Mouse (Mus musculus): Measurements from ENCODE around the gene Zbtb17.
A peak's percentile ranks its signal among the peaks of the same experiment; 100 is the strongest.

Zbtb17 gene

DNA sequence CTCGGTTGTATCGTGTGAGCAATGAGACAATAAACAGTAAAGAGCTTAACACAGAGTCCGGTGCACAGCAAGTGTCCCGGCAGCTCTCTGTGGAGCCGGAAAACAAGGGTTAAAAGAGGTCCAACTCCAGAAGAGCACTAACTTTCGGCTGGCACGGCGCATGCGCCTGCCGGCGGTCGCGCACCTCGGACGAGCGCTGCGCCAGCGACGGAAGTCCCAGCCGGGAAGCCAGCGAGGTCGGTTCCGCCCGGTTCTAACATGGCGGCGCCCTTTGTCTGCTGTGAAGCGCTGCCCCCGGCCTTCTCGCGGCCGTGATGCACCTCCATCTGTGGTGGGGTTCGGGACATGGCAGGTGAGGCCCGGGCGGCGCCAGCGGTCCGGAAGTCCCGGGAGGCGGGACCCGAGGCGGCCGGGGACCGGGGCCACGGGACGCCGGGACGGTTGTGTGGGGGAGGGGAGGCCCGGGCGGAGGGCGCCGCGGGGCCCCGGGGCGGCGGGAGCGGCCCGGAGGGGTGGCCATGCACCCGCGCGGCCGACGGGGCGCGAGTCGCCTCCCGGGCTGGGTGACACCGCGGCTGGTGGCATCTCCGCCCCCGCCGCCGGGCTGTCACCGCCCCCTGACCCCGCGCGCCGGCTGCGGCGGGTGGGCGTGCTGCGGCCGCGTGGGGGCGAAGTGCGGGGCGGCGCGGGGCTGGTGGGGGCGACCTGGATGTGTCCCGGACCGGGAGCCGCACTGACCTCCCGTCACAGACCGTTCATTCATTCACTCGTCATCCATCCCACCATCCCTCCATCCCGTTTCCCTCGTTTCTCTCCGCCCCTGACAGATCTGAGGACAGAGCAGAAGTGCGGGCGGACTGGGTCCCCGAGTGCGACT lies at the start of gene Zbtb17:
Gene Zbtb17 (plus strand): TSS at position 204 of the 877 bp plus-strand sequence.
- DNase-seq (ENCODE audit: low spot score in 2 of 2), result peak; percentile 72 to 80

DNA sequence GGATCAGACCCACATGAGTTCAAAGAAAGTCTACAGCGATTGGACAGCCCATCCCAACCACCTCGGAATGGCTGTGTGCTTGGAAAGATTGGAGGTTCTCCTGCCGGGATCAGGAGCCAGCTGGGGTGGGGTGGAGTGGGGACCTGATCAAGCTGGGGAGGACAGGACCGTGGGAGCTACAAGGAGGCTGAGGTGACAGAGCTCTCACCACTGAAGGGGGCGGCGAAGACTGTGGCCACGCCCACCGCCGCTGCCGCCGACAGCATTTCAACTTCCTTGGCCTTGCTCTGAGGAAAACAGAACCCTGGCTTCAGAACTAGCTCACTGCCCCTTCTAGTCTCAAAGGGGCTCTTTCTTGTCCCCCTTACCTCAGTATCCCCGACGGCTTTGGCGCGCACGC lies 49.7 kb upstream of the Zbtb17 start:
- DNase-seq (ENCODE audit: low spot score in 2 of 2), result no peak

DNA sequence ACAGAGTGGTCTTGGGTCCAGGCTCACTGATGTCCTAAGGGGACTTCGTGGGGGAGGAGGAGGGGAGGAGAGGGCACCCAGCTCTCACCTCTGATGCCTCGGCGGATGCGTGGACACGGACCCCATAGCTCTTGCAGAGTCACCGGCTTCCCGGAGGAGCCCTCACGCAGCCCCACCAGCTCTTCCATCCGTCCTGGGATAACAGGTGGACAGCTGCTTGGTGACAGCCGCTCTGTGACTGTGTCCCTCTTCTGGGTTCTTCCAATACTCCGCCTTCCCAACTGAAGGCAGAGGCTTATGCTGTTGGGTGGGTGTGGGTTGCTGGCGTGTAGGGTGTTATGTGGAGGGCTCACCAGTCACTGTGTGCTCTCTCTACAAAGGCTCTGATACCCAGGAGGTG lies 46.6 kb upstream of the Zbtb17 start:
- no peak for DNase-seq (ENCODE audit: low spot score in 2 of 2)

DNA sequence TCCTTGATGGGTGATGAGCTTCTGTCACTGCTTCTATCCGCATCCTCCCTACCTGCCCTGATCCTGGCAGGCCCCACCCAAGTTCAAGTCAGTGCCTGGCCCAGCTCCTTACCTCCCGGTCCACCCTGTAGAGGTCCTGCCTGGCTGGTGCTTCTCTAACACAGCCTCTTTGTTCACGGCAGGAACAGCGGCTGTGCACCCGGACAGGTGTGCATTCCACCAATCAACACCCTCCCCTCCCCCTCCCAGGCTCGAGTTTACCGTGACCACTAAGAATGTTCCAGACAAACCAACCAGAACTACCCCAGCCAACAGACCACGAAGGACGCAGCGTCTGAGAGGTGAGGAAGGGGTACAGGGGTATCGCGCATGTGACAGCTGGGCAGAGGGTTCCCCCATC lies 45.9 kb upstream of the Zbtb17 start, which contains the start of gene Clcnka:
Gene Clcnka (minus strand): TSS at position 180 of the 400 bp plus-strand sequence.
- no peak for DNase-seq (ENCODE audit: low spot score in 2 of 2)

DNA sequence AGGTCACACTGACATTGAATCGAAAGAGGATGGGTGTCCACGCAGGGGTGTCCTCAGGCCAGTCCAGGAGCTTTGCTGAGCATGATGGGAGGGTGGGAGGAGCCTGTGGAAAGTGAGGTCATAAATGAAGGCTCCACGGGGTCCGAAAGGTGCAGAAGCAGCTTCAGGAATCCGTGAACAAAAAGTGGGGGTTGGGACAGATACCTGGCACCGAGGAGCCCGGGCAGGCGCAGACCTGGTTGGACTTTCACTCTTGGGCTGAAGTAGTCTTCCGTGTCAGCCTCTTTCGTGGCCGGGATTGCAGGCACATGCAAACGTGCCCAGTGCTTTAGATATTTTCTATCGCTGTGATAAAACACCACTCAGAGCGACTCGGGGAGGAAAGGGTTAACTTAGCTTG lies 44.3 kb upstream of the Zbtb17 start:
- DNase-seq (ENCODE audit: low spot score in 2 of 2), result no peak

DNA sequence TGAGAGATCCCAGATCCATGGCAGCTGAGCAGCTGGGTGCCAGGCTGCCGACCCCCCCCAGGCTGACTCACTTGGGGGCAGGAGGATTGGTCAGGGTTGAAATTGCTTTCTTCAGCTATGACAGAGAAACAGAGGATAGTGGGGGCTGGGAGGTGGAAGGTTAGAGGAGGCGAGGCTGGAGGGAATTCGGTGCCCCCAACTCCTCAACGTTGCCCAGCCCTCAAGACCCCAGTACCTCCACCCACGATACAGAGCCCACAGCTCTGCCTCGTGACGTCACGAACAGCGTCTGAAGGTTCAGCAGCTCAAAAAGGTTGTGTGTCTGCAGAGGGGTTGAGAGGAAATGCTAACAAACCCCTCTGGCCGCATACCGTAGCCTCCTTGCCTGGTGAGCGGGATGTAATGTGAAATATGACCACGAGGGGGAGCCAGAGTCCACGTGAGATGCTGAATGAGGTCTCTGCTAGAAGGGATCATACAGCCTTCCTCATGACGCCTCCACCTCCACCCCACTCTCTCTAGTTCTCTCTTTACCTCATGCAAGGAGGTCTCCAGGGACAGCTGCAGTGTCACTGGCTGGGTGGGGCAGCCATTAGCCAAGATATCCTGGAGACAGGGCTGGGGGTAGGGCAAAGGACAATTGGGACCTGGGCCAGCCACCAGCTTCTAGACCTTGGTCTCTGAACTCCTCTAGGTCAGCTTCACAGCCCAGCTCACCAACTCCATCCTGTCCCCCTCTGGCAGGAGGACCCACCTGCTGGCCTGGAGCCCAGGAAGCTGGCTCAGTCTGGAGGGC lies 39.7 kb upstream of the Zbtb17 start:
- DNase-seq (ENCODE audit: low spot score in 2 of 2), result peak; percentile 94 to 95

DNA sequence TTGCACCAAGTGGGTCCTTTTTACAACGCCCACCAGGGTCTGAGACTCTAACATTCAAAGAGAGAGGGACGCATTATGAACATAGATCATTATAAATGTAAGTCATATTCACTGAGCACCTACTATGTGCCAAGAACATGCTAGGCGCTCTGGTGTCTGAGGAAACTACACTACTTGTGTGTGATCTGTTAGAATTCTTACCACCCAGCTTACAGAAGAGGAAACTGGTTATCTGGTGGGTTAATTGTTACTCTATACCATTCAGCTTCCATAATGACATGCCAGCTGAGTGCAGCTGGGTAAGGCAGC lies 39.2 kb upstream of the Zbtb17 start:
- DNase-seq (ENCODE audit: low spot score in 2 of 2), result no peak

DNA sequence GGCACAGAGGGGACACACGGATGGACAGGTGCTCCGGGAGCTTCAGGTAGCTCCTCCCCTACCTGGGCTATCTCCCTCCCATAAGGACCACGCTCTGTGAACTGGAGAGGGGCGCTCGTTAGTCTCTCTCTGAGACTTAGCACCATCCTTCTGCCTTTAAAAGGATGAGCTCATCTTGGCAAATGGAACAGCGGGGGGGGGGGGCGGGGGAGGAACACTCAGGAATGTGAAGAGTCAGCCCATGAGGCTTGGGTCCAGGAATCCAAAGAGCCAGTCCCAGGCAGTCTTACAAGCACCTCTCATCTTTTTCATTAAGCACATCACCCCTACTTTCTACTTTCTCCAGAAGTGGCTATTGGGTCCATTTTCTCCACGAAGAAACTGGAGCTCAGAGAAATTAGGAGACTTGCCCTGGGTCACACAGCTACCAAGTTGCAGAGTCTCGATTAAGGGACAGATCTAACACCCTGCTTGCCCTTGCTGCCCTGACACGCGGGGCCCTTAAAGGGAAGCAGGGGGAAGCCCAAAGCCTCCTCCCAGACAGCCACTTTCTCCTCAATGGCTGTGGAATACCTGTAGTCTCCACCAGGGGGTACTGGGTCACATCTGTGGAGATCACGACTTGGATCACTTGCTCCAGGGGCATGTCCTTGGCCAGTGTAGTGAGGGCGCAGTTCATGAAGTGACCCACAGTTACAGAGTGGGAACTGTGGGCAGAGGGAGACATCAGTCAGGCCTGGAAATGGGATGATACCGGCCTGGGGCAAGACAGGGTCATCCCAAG lies 37.7 kb upstream of the Zbtb17 start:
- DNase-seq (ENCODE audit: low spot score in 2 of 2), result no peak

DNA sequence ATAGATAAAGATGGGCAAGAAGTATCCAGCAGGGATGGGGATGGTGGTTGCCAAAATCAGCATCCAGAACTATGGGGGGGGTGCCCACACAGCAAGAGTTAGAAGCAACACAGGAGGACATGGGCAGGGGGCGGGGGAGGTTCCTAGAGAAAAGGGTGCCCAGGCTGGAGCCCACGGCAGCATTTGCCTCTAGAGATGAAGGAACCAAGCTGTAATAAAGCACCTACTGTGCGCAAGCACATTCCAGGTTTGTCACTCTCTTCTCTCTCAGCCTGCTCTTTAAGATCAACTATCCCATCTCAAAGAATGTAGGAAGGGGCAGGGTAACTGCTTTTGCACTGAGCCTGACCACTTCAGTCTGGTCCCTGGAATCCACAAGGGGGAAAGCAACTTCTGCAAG lies 35.9 kb upstream of the Zbtb17 start:
- DNase-seq (ENCODE audit: low spot score in 2 of 2), result no peak

DNA sequence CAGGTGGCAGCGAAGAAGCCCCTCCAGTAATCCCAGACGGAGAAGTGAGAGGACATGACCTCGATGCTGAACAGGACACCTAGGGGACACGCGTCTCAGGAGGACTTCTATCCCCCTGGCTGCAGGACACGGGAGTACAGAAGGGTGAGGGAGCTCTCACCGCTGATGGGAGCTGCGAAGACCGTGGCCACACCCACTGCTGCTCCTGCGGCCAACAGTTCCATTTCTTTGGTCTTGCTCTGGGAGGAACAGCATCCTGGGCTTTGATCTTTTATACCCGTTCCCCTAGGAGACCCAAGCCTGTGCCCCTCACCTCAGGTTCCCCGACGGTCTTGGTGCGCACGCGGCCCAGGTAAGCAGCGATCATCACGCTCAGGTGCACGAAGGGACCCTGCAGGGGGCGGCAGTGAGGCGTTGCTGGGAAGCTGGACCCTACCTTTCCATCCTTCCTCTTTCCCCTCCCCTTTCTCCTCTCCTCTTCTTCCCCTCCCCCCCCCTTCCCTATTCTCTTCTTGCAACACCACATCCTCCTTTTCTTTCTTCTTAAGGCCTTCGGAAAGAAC lies 32.9 kb upstream of the Zbtb17 start:
- no peak for DNase-seq (ENCODE audit: low spot score in 2 of 2)

DNA sequence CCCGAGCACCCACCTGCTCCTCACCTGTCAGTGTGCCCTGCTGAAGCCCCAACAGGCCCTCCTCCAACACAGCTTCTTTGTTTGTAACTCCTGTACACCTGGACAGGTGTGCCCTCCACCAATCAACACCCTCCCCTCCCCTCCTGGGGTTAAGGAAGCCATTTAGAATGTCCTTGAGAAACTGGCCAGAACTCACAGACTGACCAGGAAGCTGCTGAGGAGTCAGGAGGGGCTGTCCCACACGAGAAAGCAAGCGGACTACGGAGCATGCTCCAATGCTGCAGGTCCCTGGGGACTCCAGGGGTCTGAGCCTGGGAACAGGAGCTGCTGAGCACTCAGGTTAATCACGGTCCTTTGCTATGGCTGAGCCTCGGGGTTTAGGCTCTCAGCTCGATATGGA lies 28.5 kb upstream of the Zbtb17 start, which contains the start of gene Clcnkb:
Gene Clcnkb (minus strand): TSS at position 91 of the 400 bp plus-strand sequence.
- no peak for DNase-seq (ENCODE audit: low spot score in 2 of 2)

DNA sequence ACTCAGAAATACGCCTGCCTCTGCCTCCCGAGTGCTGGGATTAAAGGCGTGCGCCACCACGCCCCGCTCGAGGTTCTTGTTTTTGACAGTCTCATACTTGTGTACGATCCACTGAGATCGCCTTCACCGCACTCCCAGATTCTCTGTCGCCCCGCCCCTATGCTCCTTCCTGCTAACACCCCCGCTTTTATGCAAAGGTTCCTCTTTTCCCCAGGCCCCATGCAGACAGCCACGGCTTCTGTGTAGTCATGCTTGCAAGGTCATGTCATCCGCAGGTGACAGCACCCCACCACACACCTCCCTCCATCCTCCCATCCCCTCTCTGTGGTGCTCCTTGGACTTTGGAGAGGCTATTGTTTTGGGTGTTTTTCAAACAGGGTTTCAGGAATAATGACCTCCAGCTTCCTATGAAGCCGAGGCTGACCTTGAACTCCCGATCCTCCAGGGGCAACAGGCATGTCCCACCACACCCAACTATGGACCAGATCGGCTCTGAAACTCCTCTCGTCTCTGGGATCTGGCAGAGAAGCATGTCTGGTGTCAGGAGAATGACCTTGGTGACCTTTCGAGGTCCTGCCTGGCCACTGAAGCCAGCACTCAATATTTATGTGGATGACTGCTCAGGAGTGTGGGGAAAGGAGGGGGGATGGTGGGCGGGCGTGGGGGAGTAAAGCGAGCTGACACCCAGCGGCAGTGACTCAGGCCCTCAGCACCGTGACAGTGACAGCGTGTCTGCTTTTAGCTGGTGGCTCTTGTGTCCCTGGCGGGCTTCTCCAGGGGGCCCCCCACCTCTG lies 24.9 kb upstream of the Zbtb17 start:
- DNase-seq (ENCODE audit: low spot score in 2 of 2), result no peak

DNA sequence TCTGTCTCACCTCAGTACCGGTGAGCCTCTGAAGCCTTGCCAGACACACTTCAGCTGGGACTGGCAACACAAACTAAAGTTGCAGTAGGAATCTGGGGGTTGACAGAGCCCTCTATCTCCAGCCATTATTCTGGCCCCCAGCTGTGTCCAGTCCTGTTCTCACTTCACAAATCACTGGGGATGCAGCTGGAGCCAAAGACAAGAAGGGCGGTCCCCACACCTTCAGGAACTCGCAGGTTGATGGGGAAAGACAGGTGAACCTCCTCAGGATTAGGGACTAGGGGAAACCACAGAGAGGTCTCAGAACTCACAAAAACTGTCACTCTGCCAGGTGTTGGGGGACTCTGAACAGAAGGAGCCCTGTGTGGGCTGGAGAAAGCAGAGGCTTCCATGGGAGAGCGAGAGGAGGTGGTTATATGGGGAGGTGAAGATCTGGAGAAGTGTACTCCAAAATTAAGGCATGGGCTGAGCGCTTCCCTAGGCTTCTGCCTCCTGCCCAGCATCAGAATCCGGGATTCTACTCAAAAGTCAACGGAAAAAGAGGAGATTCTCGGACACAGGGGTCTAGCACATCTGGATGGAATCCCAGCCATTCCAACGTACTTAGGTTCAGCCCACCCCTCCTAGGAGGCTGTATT lies 24.1 kb upstream of the Zbtb17 start, which contains the start of gene Hspb7:
Gene Hspb7 (plus strand): TSS at position 588 of the 638 bp plus-strand sequence.
- no peak for DNase-seq (ENCODE audit: low spot score in 2 of 2)

DNA sequence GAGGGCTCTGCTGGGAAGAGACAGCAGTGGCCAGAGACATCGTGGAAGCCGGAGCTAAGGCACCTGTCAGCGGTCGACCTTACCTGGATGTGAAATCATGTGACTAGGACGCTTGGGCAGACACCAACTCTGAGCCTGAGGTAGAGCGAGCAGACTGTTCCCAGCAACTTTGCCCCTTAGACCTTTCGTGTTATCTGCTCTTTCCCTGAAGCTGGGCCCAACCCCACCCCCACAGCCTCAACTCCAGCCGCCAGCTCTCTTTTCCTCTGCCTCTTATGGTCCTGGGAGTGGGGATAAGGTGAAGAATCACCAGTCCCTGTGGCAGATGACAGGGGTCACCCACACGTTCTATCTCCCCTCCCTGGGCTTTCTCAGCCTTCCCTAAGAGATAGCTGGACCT lies 23.6 kb upstream of the Zbtb17 start:
- no peak for DNase-seq (ENCODE audit: low spot score in 2 of 2)

DNA sequence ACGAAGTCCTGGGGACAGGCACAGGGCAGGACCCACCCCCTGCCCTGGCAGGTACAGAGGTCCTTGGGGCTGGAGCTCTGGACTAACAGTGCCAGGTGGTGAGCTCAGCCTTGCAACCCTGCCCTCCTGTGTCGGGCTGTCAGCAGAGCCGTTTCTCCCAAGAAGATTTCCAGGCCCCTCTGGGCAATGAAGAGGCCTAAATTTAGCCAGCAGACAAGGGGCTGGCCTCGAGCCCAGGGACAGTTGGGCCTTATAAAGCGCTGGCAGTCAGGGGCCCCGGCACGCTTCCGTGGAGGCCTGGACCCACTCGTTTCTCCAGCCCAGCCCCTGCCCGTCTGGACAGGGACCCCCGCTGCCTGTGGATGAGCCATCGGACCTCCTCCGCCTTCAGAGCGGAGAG lies 23.0 kb upstream of the Zbtb17 start:
- DNase-seq (ENCODE audit: low spot score in 2 of 2), result no peak

DNA sequence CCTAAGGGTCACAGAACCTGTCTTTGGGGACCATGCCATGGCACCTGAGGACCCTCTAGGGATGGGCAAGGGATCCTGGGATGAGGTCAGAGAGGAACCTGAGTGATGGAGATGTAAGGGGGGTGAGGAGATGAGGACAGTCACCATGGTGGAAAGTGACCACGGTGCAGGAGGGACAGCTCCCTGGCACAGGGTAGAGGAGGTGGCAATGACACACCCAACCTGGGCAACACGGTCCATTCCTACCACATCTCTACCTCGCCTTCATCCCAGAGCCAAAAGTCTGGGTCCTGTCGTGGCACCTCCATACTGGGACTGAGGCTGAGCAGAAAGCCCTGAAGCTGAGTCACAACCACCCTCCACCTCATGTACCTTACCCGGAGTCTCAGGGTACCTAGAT lies 21.6 kb upstream of the Zbtb17 start:
- no peak for DNase-seq (ENCODE audit: low spot score in 2 of 2)

DNA sequence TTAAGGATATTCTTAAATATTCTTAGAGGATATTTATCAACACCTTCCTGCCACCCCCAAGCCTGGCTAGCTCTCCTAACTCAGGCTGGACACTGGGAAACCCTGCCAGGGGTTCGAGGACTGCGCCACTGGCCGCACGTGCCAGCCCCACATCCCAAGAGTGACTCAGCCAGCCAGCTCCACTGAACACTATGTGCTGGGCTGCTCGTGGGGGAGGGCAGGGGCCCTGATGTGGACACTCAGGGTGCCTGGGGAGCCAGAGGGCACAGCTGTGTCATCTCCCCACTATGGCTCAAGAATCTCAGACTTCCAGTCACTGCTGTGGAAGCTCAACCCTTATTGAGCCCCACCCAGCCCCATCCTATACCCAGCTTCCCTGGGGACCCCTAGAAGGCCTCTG lies 21.2 kb upstream of the Zbtb17 start:
- no peak for DNase-seq (ENCODE audit: low spot score in 2 of 2)

DNA sequence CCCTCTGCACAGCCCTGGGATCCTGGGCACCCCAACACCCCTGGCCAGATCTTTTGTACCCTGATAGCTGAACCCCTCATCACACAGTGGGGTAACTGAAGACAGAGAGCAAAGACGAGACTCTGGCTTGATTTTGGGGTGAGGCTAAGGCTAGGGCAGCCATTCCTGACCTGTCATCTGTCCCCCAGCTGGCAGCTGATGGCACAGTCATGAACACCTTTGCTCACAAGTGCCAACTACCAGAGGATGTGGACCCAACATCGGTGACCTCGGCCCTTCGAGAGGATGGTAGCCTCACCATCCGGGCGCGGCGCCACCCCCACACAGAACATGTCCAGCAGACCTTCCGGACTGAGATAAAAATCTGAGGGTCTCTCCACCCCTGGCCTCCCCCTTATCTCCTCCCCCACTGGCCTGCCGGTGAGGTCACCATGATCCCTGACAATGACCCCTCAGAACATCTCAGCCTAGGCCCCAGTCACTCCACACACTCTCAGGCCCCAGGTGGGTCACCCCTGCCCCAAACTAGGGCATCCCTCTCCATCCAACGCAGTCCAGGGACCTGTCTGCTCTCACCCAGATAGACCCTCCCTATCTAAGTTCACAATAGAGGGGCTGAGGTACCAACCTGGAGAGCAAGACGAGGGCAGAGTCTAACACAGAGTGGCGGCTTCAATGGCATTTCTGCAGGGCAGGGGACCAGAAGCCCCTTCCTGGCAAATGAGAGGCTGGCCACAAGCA lies 20.6 kb upstream of the Zbtb17 start:
- DNase-seq (ENCODE audit: low spot score in 2 of 2), result no peak
